Mouse (Mus musculus): Measurements from ENCODE around the gene Smarca4. TPM values are rescaled to one million over a fixed set of nuclear protein-coding genes. Genes with fewer than 3 reads are reported as not detected.

The Smarca4 gene
- total and polyA plus RNA-seq, 2 experiments = 13.1 to 15.2 TPM

DNA sequence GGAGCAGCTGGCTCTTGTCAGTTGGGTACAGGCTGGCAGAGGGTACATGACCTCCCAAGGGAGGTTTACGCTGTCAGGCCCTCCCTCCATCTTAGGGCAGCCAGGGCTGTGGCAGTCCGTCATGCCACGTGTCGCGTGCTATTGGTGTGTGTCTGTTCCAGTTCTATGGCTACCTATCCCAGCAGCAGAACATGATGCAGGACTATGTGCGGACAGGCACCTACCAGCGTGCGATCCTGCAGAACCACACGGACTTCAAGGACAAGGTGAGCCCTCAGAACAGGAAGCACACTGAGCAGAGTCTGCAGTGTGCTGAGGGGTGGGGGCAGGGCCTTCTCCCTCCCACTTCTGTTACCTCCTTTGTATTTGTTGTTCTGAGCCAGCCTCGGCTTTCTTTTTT is 40.7 kb upstream of the Smarca4 start:
- H3K9ac ChIP-seq (ENCODE audit: low read depth, low read length) = no peak overlapping the region
- H3K27ac ChIP-seq (replicated peaks; ENCODE audit: insufficient read depth, low read depth, low read length) = no peak overlapping the region
- 94% methylated on average over 10 of the region's 10 CpGs for WGBS
- H3K4me3 ChIP-seq (ENCODE audit: insufficient read depth, low read depth, low read length) = no peak overlapping the region
- H3K27me3 ChIP-seq (ENCODE audit: control insufficient read depth, insufficient read depth, low read length) = no peaks in the 10 kb centered on the region
- no peak for DNase-seq (ENCODE audit: extremely low read depth, low read depth, low spot score)
- peaks cover 24% of the 10 kb centered on the region for H3K36me3 ChIP-seq (ENCODE audit: control insufficient read depth, insufficient read depth, low read length)
- TF ChIP-seq CTCF (IDR thresholded peaks at IDR 0.05; ENCODE audit: low read depth, low read length) (no peak), POLR2A (IDR thresholded peaks at IDR 0.05; ENCODE audit: extremely low read depth, insufficient read depth, low read length) (no peak)
- no peaks in the 10 kb centered on the region; the same call in 1 of the 2 replicates for H3K4me1 ChIP-seq (ENCODE audit: control insufficient read depth, insufficient read depth, low read length)
- no peaks in the 10 kb centered on the region for H3K79me2 ChIP-seq (ENCODE audit: control insufficient read depth, insufficient read depth, low read length)

DNA sequence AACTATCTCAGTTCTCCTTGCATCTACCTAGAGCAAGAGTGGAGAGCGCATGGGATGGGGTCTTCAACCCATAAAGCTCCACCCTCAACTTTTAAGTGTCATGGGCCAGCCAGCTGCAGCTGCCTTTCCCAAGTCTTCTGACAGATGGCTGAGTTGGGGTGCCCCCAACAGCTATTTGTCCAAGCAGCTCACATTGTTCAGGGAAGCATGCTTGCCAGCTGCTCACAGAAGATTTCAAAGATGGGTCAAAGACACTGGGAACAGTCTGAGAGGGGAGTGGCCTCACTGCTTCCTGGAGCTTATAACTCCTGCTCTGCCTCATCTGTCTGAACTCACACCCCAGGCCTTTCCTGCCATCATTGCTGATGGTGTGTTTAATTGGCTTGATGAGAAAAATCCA is 39.7 kb upstream of the Smarca4 start:
- no peaks in the 10 kb centered on the region for H3K4me1 ChIP-seq (ENCODE audit: control insufficient read depth, insufficient read depth, low read length)
- H3K9ac ChIP-seq (ENCODE audit: low read depth, low read length) = no peak overlapping the region
- H3K4me3 ChIP-seq (ENCODE audit: insufficient read depth, low read depth, low read length) = no peak overlapping the region
- peaks cover 20% of the 10 kb centered on the region for H3K36me3 ChIP-seq (ENCODE audit: control insufficient read depth, insufficient read depth, low read length)
- no peaks in the 10 kb centered on the region for H3K79me2 ChIP-seq (ENCODE audit: control insufficient read depth, insufficient read depth, low read length)
- TF ChIP-seq CTCF (IDR thresholded peaks at IDR 0.05; ENCODE audit: low read depth, low read length) = no peak
- no peak for TF ChIP-seq POLR2A (IDR thresholded peaks at IDR 0.05; ENCODE audit: extremely low read depth, insufficient read depth, low read length)
- H3K27me3 ChIP-seq (ENCODE audit: control insufficient read depth, insufficient read depth, low read length) = no peaks in the 10 kb centered on the region
- 89% methylated on average over 1 of the region's 1 CpGs for WGBS
- DNase-seq (ENCODE audit: extremely low read depth, low read depth, low spot score) = no peak
- H3K27ac ChIP-seq (replicated peaks; ENCODE audit: insufficient read depth, low read depth, low read length) = no peak overlapping the region

DNA sequence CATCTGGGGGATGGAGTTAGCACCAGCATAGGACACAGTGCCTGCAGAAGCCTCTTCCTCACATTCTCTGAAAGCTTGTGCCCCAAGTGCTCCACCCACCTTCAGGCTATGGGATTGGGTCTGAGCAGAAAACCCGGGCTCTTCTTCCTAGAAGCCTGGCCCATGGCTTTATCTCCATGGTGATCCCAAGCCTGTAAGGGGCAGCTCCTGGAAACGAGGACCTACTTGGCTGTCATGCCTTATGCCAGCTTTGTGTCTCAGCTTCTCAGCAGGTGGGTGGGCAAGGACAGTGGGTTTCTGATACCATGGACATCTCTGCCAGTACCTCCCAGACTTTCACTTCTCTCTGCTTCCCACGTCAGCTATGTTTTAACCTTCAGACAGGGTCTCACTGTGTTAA is 37.7 kb upstream of the Smarca4 start:
- peaks cover 12% of the 10 kb centered on the region; the same call in 1 of the 2 replicates for H3K36me3 ChIP-seq (ENCODE audit: control insufficient read depth, insufficient read depth, low read length)
- H3K9ac ChIP-seq (ENCODE audit: low read depth, low read length) = no peak overlapping the region
- H3K27ac ChIP-seq (replicated peaks; ENCODE audit: insufficient read depth, low read depth, low read length) = no peak overlapping the region
- DNase-seq (ENCODE audit: extremely low read depth, low read depth, low spot score) = no peak
- TF ChIP-seq POLR2A (IDR thresholded peaks at IDR 0.05; ENCODE audit: extremely low read depth, insufficient read depth, low read length) (no peak), CTCF (IDR thresholded peaks at IDR 0.05; ENCODE audit: low read depth, low read length) (no peak)
- no peaks in the 10 kb centered on the region for H3K27me3 ChIP-seq (ENCODE audit: control insufficient read depth, insufficient read depth, low read length)
- H3K4me1 ChIP-seq (ENCODE audit: control insufficient read depth, insufficient read depth, low read length) = no peaks in the 10 kb centered on the region
- 86% methylated on average over 3 of the region's 3 CpGs for WGBS
- no peaks in the 10 kb centered on the region for H3K79me2 ChIP-seq (ENCODE audit: control insufficient read depth, insufficient read depth, low read length)
- H3K4me3 ChIP-seq (ENCODE audit: insufficient read depth, low read depth, low read length) = no peak overlapping the region

DNA sequence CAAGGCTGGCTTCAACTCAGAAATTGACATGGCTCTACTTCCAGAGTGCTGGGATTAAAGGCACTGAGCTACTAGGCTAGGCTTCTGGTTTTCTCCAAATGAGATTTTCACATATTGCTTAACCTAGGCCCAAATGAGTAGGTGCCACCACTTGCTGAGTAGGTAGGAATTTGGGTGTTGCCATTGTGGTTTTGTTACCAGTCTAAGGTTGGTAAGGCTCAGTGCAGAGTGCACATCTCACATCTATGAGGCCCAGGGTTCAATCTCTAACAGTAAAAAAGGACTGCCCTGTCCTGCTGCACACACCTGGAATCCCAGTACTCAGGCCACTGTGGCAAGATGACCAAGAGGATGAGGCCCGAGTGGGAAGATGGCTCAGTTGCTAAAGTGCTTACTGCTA is 30.6 kb upstream of the Smarca4 start:
- no peak overlapping the region for H3K27ac ChIP-seq (replicated peaks; ENCODE audit: insufficient read depth, low read depth, low read length)
- H3K27me3 ChIP-seq (ENCODE audit: control insufficient read depth, insufficient read depth, low read length) = no peaks in the 10 kb centered on the region
- WGBS = 90% methylated on average over 1 of the region's 1 CpGs
- H3K4me1 ChIP-seq (ENCODE audit: control insufficient read depth, insufficient read depth, low read length) = no peaks in the 10 kb centered on the region
- no peak for TF ChIP-seq CTCF (IDR thresholded peaks at IDR 0.05; ENCODE audit: low read depth, low read length)
- TF ChIP-seq POLR2A (IDR thresholded peaks at IDR 0.05; ENCODE audit: extremely low read depth, insufficient read depth, low read length) = no peak
- H3K79me2 ChIP-seq (ENCODE audit: control insufficient read depth, insufficient read depth, low read length) = no peaks in the 10 kb centered on the region
- DNase-seq (ENCODE audit: extremely low read depth, low read depth, low spot score) = no peak
- H3K36me3 ChIP-seq (ENCODE audit: control insufficient read depth, insufficient read depth, low read length) = peaks cover 17% of the 10 kb centered on the region; the same call in 1 of the 2 replicates
- no peak overlapping the region for H3K4me3 ChIP-seq (ENCODE audit: insufficient read depth, low read depth, low read length)
- H3K9ac ChIP-seq (ENCODE audit: low read depth, low read length) = no peak overlapping the region

DNA sequence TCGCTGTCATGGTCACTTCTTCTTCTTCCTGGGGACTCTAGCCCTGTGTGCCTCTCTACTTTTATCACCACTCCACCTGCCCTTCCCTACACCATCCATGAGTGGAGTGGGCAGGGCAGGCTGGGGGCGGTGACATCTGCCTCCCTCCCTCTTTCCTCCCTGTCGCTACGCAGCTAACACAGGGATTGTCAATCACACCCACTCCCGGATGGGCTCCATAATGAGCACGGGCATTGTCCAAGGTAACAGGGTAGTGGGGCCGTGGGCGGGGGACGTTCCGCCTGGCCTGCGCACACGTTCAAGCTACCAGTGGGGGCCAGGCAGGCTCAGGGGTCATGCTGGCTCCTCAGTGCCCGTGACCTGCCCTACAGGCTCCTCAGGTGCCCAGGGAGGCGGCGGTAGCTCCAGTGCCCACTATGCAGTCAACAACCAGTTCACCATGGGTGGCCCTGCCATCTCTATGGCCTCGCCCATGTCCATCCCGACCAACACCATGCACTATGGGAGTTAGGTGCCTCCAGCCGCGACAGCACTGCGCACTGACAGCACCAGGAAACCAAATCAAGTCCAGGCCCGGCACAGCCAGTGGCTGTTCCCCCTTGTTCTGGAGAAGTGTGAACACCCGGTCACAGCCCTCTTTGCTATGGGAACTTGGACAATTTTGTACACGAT is 28.2 kb upstream of the Smarca4 start:
- Histone ChIP-seq H3K79me2 (ENCODE audit: control insufficient read depth, insufficient read depth, low read length) (no peaks in the 10 kb centered on the region), H3K27ac (replicated peaks; ENCODE audit: insufficient read depth, low read depth, low read length) (no peak overlapping the region), H3K27me3 (ENCODE audit: control insufficient read depth, insufficient read depth, low read length) (no peaks in the 10 kb centered on the region), H3K36me3 (ENCODE audit: control insufficient read depth, insufficient read depth, low read length) (peaks cover 15% of the 10 kb centered on the region; the same call in 1 of the 2 replicates), H3K4me1 (ENCODE audit: control insufficient read depth, insufficient read depth, low read length) (peaks cover 4% of the 10 kb centered on the region), H3K4me3 (ENCODE audit: insufficient read depth, low read depth, low read length) (no peak overlapping the region), H3K9ac (ENCODE audit: low read depth, low read length) (no peak overlapping the region)
- TF ChIP-seq CTCF (IDR thresholded peaks at IDR 0.05; ENCODE audit: low read depth, low read length) (no peak), POLR2A (IDR thresholded peaks at IDR 0.05; ENCODE audit: extremely low read depth, insufficient read depth, low read length) (no peak)
- 82% methylated on average over 23 of the region's 23 CpGs for WGBS
- no peak for DNase-seq (ENCODE audit: extremely low read depth, low read depth, low spot score)

DNA sequence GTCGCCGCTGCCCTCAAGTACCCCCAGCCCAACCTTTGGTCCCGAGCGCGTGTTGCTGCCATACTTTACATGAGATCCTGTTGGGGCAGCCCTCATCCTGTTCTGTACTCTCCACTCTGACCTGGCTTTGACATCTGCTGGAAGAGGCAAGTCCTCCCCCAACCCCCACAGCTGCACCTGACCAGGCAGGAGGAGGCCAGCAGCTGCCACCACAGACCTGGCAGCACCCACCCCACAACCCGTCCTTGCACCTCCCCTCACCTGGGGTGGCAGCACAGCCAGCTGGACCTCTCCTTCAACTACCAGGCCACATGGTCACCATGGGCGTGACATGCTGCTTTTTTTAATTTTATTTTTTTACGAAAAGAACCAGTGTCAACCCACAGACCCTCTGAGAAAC is 27.6 kb upstream of the Smarca4 start:
- Histone ChIP-seq H3K9ac (ENCODE audit: low read depth, low read length) (no peak overlapping the region), H3K27ac (replicated peaks; ENCODE audit: insufficient read depth, low read depth, low read length) (no peak overlapping the region), H3K27me3 (ENCODE audit: control insufficient read depth, insufficient read depth, low read length) (no peaks in the 10 kb centered on the region), H3K4me1 (ENCODE audit: control insufficient read depth, insufficient read depth, low read length) (peaks cover 4% of the 10 kb centered on the region), H3K36me3 (ENCODE audit: control insufficient read depth, insufficient read depth, low read length) (peaks cover 15% of the 10 kb centered on the region; the same call in 1 of the 2 replicates), H3K79me2 (ENCODE audit: control insufficient read depth, insufficient read depth, low read length) (no peaks in the 10 kb centered on the region), H3K4me3 (ENCODE audit: insufficient read depth, low read depth, low read length) (no peak overlapping the region)
- 75% methylated on average over 8 of the region's 8 CpGs for WGBS
- DNase-seq (ENCODE audit: extremely low read depth, low read depth, low spot score) = no peak
- no peak for TF ChIP-seq CTCF (IDR thresholded peaks at IDR 0.05; ENCODE audit: low read depth, low read length)
- TF ChIP-seq POLR2A (IDR thresholded peaks at IDR 0.05; ENCODE audit: extremely low read depth, insufficient read depth, low read length) = no peak

Data from liver, adult 2 months (tissue).